Mouse (Mus musculus) mouse embryonic stem cell (cell line): ENCODE measurements around the gene Ndufaf1.
"Not testable (repeated sequence)": the region's sequence is repeated elsewhere in the genome, so short reads cannot be mapped to it uniquely, and the experiment has no call there.

ENCODE experiments used
- in situ Hi-C, 2 experiments: fragments of 300-500 bp; cut with MboI; formaldehyde crosslinking; loops; 1 replicate in 1 of 2; 3 replicates in 1 of 2; pipeline ENCODE4 v1.14.3; 2019 to 2020; ENCODE audit warnings: low sequenced_read_pairs in 2 of 2, low pct_unique_long_range_greater_than_20kb in 1 of 2, mixed read lengths in 1 of 2; ENCODE audit not compliant: unreplicated experiment in 1 of 2

Gene Ndufaf1

DNA sequence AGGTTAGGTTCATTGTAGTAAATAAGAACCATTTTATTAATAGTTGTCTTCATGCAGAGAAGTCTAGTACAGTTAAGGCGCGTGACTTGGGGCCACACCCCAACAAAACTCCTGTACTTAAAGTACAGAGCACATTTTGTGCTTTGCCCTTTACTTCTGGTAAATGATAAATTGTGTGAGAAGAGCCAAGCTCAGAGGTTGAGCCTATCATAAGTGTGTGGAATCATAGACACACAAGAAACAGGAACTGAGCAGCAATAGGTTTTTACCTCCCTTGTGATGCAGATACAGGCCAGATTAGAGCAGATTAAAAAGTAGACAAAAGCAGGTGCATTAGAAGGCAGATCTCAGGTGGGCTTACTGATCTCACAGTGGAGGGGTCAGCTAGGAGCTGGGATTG, 41.3 kb downstream of the Ndufaf1 start:
- in situ Hi-C loops: no loop called here

DNA sequence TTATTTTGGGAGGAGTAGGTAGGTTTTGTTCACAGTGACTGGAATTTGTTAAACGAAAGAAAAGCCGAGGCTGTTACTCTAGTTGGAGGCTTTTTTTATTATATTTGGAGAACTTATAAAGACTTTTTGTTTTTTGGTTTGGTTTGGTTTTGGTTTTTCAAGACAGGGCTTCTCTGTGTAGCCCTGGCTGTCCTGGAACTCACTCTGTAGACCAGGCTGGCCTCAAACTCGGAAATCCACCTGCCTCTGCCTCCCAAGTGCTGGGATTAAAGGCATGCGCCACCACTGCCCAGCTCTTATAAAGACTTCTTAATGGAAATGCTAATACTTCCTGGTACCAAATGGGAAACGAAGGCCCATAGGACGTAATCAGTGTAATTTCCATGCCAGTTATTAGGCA, 43.6 kb downstream of the Ndufaf1 start:
- in situ Hi-C loops: not testable (repeated sequence)

DNA sequence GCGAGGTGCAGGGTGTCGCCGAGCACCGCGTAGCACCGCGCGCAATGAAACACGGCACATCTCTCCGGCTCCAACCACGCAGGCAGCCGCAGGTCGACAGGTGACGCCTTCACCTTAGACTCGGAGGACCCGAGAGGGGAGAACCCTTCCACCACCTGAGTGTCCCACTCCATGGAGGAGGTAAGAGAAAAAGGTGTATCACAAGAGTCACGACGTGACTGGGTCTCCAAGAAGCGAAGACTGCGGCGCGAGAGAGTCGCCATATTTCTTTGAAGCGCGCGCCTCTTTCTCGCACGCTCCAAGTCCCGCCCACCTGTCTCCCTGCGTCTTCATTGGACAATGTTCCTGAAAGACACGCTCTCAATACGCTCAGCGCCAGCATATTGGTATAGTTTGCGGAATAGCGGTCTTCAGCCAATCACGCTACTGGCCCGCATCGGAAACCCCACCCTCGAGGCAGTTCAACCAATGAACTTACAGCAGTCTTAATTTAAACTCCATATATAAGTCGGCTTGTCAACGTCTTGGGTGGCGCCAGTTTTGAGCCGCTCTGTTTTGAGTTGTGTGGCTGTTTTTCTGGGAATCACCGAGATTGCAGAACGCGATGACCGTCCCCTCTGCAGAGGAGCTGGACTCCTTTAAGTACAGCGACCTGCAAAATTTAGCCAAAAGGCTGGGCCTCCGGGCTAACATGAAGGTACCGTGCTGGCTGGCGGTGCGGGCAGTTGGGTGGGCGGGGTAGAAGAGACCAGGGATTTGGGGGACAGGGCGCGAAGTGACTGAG, 44.2 kb downstream of the Ndufaf1 start, which contains the start of the genes Nusap1 and Oip5:
Gene Nusap1, plus strand, starts transcription at position 100 of the 784 bp plus-strand sequence.
Gene Oip5, minus strand, starts transcription at position 271 of the 784 bp plus-strand sequence.
- in situ Hi-C loops: no loop called here

DNA sequence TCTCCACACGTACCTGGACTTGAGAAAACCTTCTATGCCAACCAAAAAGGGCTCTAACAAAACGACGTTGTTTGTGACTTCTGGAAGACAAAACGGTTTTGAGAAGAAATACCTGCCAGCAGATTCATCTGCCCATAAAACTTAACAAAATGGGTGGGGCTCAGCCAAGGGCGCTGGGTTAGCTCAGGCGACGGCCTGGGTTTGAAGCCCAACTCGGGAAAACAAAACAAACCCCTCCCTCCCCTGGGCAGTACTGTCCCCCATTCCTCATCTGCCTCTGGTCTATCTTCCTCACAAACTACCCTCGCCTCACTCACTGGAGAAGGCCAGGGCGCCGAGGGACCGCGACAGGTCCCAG, 44.8 kb downstream of the Ndufaf1 start:
- in situ Hi-C loops: no loop called here

DNA sequence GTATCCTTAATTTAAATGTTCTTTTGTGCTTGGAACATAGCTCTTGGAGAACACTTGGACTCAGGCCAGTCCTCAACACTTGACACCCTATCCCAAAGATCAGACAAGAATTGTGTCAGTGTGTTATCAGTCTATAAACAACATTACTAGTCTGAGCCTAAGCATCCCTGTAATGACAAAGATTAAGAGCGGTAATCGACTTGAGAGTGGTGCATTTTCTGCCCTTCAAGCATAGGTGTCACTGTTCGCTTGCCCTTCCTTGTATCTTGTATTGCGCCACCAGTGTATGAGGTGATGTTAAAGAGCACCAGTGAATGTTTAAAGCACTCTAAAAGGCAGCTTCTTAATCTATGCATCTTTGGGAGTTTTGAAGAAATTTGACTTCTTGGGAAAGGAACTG, 55.6 kb downstream of the Ndufaf1 start:
- in situ Hi-C loops: no loop called here
